Mouse (Mus musculus) erythroblast, embryonic 14.5 days (primary cell): ENCODE measurements around the gene Psmc3. TPM values are rescaled to one million over a fixed set of nuclear protein-coding genes. Genes with fewer than 3 reads are reported as not detected.
A peak's percentile ranks its signal among the peaks of the same experiment; 100 is the strongest.

Source experiments
- H3K27me3 ChIP-seq: 2 replicates; pipeline ENCODE4 v1.6.1; 2012; ENCODE audit warnings: inconsistent platforms; ENCODE audit not compliant: control insufficient read depth
- H3K36me3 ChIP-seq: 2 replicates; pipeline ENCODE4 v1.6.1; 2012; ENCODE audit warnings: mild to moderate bottlenecking, inconsistent platforms; ENCODE audit not compliant: control insufficient read depth
- H3K4me1 ChIP-seq: 2 replicates; pipeline ENCODE4 v1.6.1; 2012; ENCODE audit warnings: inconsistent platforms; ENCODE audit not compliant: control insufficient read depth
- H3K4me3 ChIP-seq: replicated peaks from 2 replicates; pipeline ENCODE3; 2012; ENCODE audit warnings: moderate library complexity, mild to moderate bottlenecking, inconsistent platforms
- H3K9me3 ChIP-seq: 2 replicates; pipeline ENCODE4 v1.6.1; 2012; ENCODE audit warnings: low read length, inconsistent platforms, mixed read lengths; ENCODE audit not compliant: control insufficient read depth
- GATA1 ChIP-seq: IDR thresholded peaks from 2 replicates; pipeline ENCODE4 v1.6.1; 2012; ENCODE audit warnings: low read length, inconsistent platforms, mixed read lengths
- TAL1 ChIP-seq: IDR thresholded peaks from 3 replicates; pipeline ENCODE4 v1.6.1; 2012; ENCODE audit warnings: low read length, inconsistent platforms, mixed read lengths
- polyA plus RNA-seq: library from polyadenylated mRNA; stranded (reverse); fragments of >175 nt; gene quantifications from 2 replicates; pipeline ENCODE4 v1.2.3, GENCODE M21; 2012

The Psmc3 gene
- polyA plus RNA-seq, 1 experiment, result 22.2 TPM

- Histone ChIP-seq H3K4me3 (no peak overlapping the region), H3K36me3 (peaks cover 92% of the 10 kb centered on the region), H3K9me3 (no peaks in the 10 kb centered on the region), H3K4me1 (peaks cover 37% of the 10 kb centered on the region), H3K27me3 (no peaks in the 10 kb centered on the region)
- TF ChIP-seq TAL1 (no peak), GATA1 (no peak)
Measured at GRCm38 (mm10) chr2:91062779-91063606, 9.2 kb downstream of the Psmc3 start.

- H3K4me1 ChIP-seq, result peaks cover 45% of the 10 kb centered on the region
- TF ChIP-seq GATA1, result no peak
- TF ChIP-seq TAL1, result no peak
Measured at GRCm38 (mm10) chr2:91064211-91064610, 10.4 kb downstream of the Psmc3 start.

GRCm38 (mm10) chr2:91065544-91065943 is 11.7 kb downstream of the Psmc3 start:
- TF ChIP-seq GATA1 (no peak), TAL1 (no peak)
- Histone ChIP-seq H3K4me3 (no peak overlapping the region), H3K9me3 (no peaks in the 10 kb centered on the region), H3K4me1 (peaks cover 48% of the 10 kb centered on the region), H3K27me3 (no peaks in the 10 kb centered on the region), H3K36me3 (peaks cover 70% of the 10 kb centered on the region)

More at GRCm38 (mm10) chr2:91064211-91064610, 10.4 kb downstream of the Psmc3 start:
- Histone ChIP-seq H3K4me3 (no peak overlapping the region), H3K36me3 (peaks cover 83% of the 10 kb centered on the region), H3K27me3 (no peaks in the 10 kb centered on the region), H3K9me3 (no peaks in the 10 kb centered on the region)

- H3K36me3 ChIP-seq, result peaks cover 61% of the 10 kb centered on the region
- H3K4me1 ChIP-seq, result peaks cover 46% of the 10 kb centered on the region
- TF ChIP-seq GATA1 (no peak), TAL1 (no peak)
- H3K9me3 ChIP-seq, result no peaks in the 10 kb centered on the region
- H3K27me3 ChIP-seq, result no peaks in the 10 kb centered on the region
- H3K4me3 ChIP-seq, result no peak overlapping the region
Measured at GRCm38 (mm10) chr2:91066455-91066854, 12.6 kb downstream of the Psmc3 start.

GRCm38 (mm10) chr2:91068162-91068871 is 14.5 kb downstream of the Psmc3 start:
- Histone ChIP-seq H3K27me3 (no peaks in the 10 kb centered on the region), H3K4me1 (peaks cover 38% of the 10 kb centered on the region), H3K36me3 (peaks cover 42% of the 10 kb centered on the region), H3K9me3 (no peaks in the 10 kb centered on the region), H3K4me3 (peak overlapping the region; percentile 85)
- TF ChIP-seq GATA1 (no peak), TAL1 (no peak)

- TF ChIP-seq TAL1 (no peak), GATA1 (no peak)
- Histone ChIP-seq H3K9me3 (no peaks in the 10 kb centered on the region), H3K4me3 (peak overlapping the region; percentile 85), H3K36me3 (peaks cover 37% of the 10 kb centered on the region), H3K4me1 (peaks cover 38% of the 10 kb centered on the region), H3K27me3 (no peaks in the 10 kb centered on the region)
Measured at GRCm38 (mm10) chr2:91068872-91069165, 15.0 kb downstream of the Psmc3 start.

GRCm38 (mm10) chr2:91069306-91070000 is 15.6 kb downstream of the Psmc3 start:
- no peak for TF ChIP-seq GATA1
- Histone ChIP-seq H3K36me3 (peaks cover 31% of the 10 kb centered on the region), H3K4me3 (peak overlapping the region; percentile 85), H3K4me1 (peaks cover 38% of the 10 kb centered on the region), H3K9me3 (no peaks in the 10 kb centered on the region), H3K27me3 (no peaks in the 10 kb centered on the region)

GRCm38 (mm10) chr2:91070076-91070800 is 16.4 kb downstream of the Psmc3 start, which contains the start of gene Slc39a13:
Gene Slc39a13 (minus strand): TSS chr2:91070417.
- Histone ChIP-seq H3K4me3 (peak within 1 kb of the TSS; percentile 85), H3K4me1 (peaks cover 38% of the 10 kb centered on the region)
- TF ChIP-seq TAL1 (no peak), GATA1 (no peak)

GRCm38 (mm10) chr2:91071059-91071458 is 17.2 kb downstream of the Psmc3 start:
- H3K27me3 ChIP-seq, result no peaks in the 10 kb centered on the region
- H3K4me1 ChIP-seq, result peaks cover 33% of the 10 kb centered on the region
- TF ChIP-seq GATA1 (no peak), TAL1 (no peak)
- no peaks in the 10 kb centered on the region for H3K9me3 ChIP-seq
- peaks cover 16% of the 10 kb centered on the region for H3K36me3 ChIP-seq
- H3K4me3 ChIP-seq, result peak overlapping the region; percentile 85

More at GRCm38 (mm10) chr2:91070076-91070800, 16.4 kb downstream of the Psmc3 start, which contains the start of gene Slc39a13:
- Histone ChIP-seq H3K27me3 (no peaks in the 10 kb centered on the region), H3K36me3 (peaks cover 24% of the 10 kb centered on the region), H3K9me3 (no peaks in the 10 kb centered on the region)
